Mouse (Mus musculus): Measurements from ENCODE around the gene Phb2.

Gene Phb2

DNA sequence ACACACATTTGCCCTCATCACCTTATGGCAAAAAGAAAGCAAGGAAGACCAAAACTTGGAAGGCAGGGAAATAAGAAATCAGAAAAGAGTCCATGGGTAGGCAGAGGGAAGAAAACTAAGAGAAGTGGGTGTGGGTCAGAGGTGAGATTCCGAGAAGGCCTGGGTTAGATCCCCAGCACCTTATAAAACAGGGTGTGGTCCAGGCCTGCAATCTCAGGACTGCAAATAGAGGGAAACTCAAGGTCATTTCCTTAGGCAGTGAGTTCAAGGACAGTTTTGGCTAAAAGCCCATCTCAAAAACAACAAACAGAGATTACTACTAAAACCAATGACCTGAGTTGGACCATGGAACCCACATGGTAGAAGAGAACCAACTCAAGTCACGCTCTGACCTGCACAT, 41.7 kb downstream of the Phb2 start:
- DNase-seq: no peak

DNA sequence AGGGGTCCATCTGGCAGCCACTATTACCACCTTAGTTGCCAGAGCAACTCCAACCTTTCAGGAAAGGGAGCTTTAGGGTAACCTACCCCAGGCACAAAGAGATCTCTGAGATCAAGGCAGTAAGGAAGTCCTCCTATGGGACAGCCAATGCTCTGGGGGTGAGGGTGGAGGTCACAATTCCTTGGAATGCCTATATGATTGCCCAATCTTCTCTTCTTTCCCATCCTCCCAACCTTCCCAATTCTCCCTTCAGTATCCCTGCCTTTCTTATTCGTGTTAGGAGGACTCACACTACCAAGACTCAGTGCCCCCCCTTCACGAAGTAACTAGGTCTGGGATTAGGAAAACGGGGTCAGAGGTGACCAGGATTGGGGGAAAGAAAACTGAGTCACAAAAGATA, 43.2 kb downstream of the Phb2 start:
- DNase-seq: no peak

DNA sequence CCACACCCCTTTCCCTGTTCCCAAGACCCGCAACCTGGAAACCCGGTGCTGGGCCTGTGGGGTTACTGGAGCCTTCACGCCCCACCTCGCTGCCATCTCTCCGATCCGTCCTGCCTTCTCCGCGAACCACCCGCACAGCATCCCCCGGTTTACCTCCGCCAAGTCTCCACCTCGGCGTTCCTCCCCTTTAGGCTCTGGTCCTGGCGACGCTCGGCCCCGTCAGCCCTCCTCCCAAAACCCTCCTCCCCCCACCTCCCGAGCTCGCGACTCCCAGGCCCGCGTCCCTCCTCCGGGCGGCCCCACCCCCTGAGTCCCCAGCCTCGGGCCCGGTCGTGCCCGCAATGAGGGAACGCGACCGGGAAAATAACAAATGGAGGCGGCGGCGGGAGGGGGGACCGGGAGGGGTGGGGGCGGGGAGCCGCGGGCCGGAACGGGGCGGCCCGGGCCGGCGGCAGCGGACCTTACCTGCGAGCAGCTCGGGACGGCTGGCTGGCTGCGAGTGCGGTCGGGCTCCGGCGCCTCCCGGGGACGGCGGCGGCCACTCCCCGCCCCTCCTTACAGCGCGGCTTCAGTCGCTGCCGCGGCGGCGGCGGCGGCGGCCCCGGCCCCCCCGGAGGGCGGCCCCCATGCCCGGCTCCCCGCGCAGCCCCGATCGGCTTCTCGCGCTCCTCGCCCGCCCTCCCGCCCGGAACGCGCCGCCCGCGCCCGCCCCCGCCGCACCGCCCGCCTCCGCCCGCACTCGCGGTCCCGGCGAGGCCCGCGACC, 43.9 kb downstream of the Phb2 start, which contains the start of the genes Gm45234 and Atn1:
TSS of gene Gm45234 (minus strand) at position 191 of the 765 bp plus-strand sequence.
TSS of gene Atn1 (minus strand) at position 694 of the 765 bp plus-strand sequence.
- DNase-seq: peak; percentile 61

GRCm38 (mm10) chr6:124756652-124757350, 44.7 kb downstream of the Phb2 start:
- DNase-seq: peak; percentile 84

- no peak for DNase-seq
These were observed 45.3 kb downstream of the Phb2 start for GRCm38 (mm10) chr6:124757351-124757880.

GRCm38 (mm10) chr6:124757909-124758848, 46.0 kb downstream of the Phb2 start:
- DNase-seq: peak; percentile 63

GRCm38 (mm10) chr6:124758849-124759232, 46.7 kb downstream of the Phb2 start:
- DNase-seq: no peak

- DNase-seq: peak; percentile 72
These were observed 47.1 kb downstream of the Phb2 start for GRCm38 (mm10) chr6:124759259-124759658.

DNA sequence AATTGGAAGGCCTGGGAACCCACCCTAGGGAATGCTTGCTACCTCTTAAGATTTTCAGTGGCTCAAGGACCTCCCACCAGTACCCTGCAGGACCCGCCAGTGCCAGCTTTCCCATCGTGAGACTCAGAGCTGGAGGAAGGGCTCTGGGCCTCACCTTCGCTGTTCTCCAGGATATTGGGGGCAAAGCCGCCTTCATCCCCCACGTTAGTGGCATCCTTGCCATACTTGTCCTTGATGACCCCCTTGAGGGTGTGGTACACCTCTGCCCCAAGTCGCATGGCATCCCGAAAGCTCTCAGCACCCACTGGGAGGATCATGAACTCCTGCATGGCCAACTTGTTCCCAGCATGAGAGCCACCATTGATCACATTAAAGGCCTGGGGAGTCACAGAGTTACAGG, 53.8 kb downstream of the Phb2 start:
- no peak for DNase-seq

All from right cerebral cortex, postnatal 25 days (tissue).